Mouse (Mus musculus): ENCODE data around the gene Ajm1. TPM values are rescaled to one million over a fixed set of nuclear protein-coding genes. Genes with fewer than 3 reads are reported as not detected.
A peak's percentile ranks its signal among the peaks of the same experiment; 100 is the strongest.

The Ajm1 gene
- polyA plus RNA-seq, 1 experiment = 0.92 TPM

- WGBS = 3% methylated on average over 6 of the region's 6 CpGs
- Histone ChIP-seq H3K27ac (ENCODE audit: control insufficient read depth, insufficient read depth, low read depth, low read length, poor library complexity) (no peak overlapping the region), H3K4me1 (ENCODE audit: control insufficient read depth, insufficient read depth, low read length) (no peaks in the 10 kb centered on the region)
Measured at GRCm38 (mm10) chr2:25581901-25582301, 344 bp upstream of the Ajm1 start.

GRCm38 (mm10) chr2:25580621-25581101, 896 bp downstream of the Ajm1 start:
- Histone ChIP-seq H3K27ac (ENCODE audit: control insufficient read depth, insufficient read depth, low read depth, low read length, poor library complexity) (no peak overlapping the region), H3K4me1 (ENCODE audit: control insufficient read depth, insufficient read depth, low read length) (peaks cover 2% of the 10 kb centered on the region), H3K4me3 (replicated peaks; ENCODE audit: control insufficient read depth, low read depth, low read length) (no peak overlapping the region)
- WGBS = 30% methylated on average over 6 of the region's 6 CpGs
- no peak for TF ChIP-seq CTCF (IDR thresholded peaks at IDR 0.05; ENCODE audit: control insufficient read depth, insufficient read depth, low read length)
- TF ChIP-seq POLR2A (IDR thresholded peaks at IDR 0.05; ENCODE audit: borderline replicate concordance, control insufficient read depth, low read depth, low read length) = no peak

More at GRCm38 (mm10) chr2:25581901-25582301, 344 bp upstream of the Ajm1 start:
- no peak overlapping the region for H3K4me3 ChIP-seq (replicated peaks; ENCODE audit: control insufficient read depth, low read depth, low read length)
- TF ChIP-seq CTCF (IDR thresholded peaks at IDR 0.05; ENCODE audit: control insufficient read depth, insufficient read depth, low read length) (no peak), POLR2A (IDR thresholded peaks at IDR 0.05; ENCODE audit: borderline replicate concordance, control insufficient read depth, low read depth, low read length) (no peak)

GRCm38 (mm10) chr2:25579737-25580460, 1.7 kb downstream of the Ajm1 start:
- H3K27ac ChIP-seq (ENCODE audit: control insufficient read depth, insufficient read depth, low read depth, low read length, poor library complexity) = no peak overlapping the region
- no peak overlapping the region for H3K4me3 ChIP-seq (replicated peaks; ENCODE audit: control insufficient read depth, low read depth, low read length)
- WGBS = 8% methylated on average over 27 of the region's 27 CpGs
- H3K4me1 ChIP-seq (ENCODE audit: control insufficient read depth, insufficient read depth, low read length) = peaks cover 4% of the 10 kb centered on the region
- peak; percentile 55 for TF ChIP-seq CTCF (IDR thresholded peaks at IDR 0.05; ENCODE audit: control insufficient read depth, insufficient read depth, low read length)
- no peak for TF ChIP-seq POLR2A (IDR thresholded peaks at IDR 0.05; ENCODE audit: borderline replicate concordance, control insufficient read depth, low read depth, low read length)

GRCm38 (mm10) chr2:25578796-25579736, 2.5 kb downstream of the Ajm1 start:
- H3K27ac ChIP-seq (ENCODE audit: control insufficient read depth, insufficient read depth, low read depth, low read length, poor library complexity) = no peak overlapping the region; the same call in 1 of the 2 replicates
- 8% methylated on average over 77 of the region's 77 CpGs for WGBS
- H3K4me1 ChIP-seq (ENCODE audit: control insufficient read depth, insufficient read depth, low read length) = peaks cover 4% of the 10 kb centered on the region
- no peak overlapping the region for H3K4me3 ChIP-seq (replicated peaks; ENCODE audit: control insufficient read depth, low read depth, low read length)
- TF ChIP-seq POLR2A (IDR thresholded peaks at IDR 0.05; ENCODE audit: borderline replicate concordance, control insufficient read depth, low read depth, low read length) (no peak), CTCF (IDR thresholded peaks at IDR 0.05; ENCODE audit: control insufficient read depth, insufficient read depth, low read length) (no peak)

- Histone ChIP-seq H3K27ac (ENCODE audit: control insufficient read depth, insufficient read depth, low read depth, low read length, poor library complexity) (no peak overlapping the region), H3K4me1 (ENCODE audit: control insufficient read depth, insufficient read depth, low read length) (peaks cover 4% of the 10 kb centered on the region), H3K4me3 (replicated peaks; ENCODE audit: control insufficient read depth, low read depth, low read length) (no peak overlapping the region)
- 5% methylated on average over 75 of the region's 75 CpGs for WGBS
- TF ChIP-seq POLR2A (IDR thresholded peaks at IDR 0.05; ENCODE audit: borderline replicate concordance, control insufficient read depth, low read depth, low read length) = no peak
- no peak for TF ChIP-seq CTCF (IDR thresholded peaks at IDR 0.05; ENCODE audit: control insufficient read depth, insufficient read depth, low read length)
Measured at GRCm38 (mm10) chr2:25577951-25578795, 3.4 kb downstream of the Ajm1 start.

- Histone ChIP-seq H3K4me1 (ENCODE audit: control insufficient read depth, insufficient read depth, low read length) (peaks cover 4% of the 10 kb centered on the region), H3K4me3 (replicated peaks; ENCODE audit: control insufficient read depth, low read depth, low read length) (no peak overlapping the region)
Measured at GRCm38 (mm10) chr2:25576965-25577891, 4.3 kb downstream of the Ajm1 start.

More at GRCm38 (mm10) chr2:25576965-25577891, 4.3 kb downstream of the Ajm1 start:
- no peak overlapping the region for H3K27ac ChIP-seq (ENCODE audit: control insufficient read depth, insufficient read depth, low read depth, low read length, poor library complexity)
- 29% methylated on average over 92 of the region's 92 CpGs for WGBS
- no peak for TF ChIP-seq POLR2A (IDR thresholded peaks at IDR 0.05; ENCODE audit: borderline replicate concordance, control insufficient read depth, low read depth, low read length)
- TF ChIP-seq CTCF (IDR thresholded peaks at IDR 0.05; ENCODE audit: control insufficient read depth, insufficient read depth, low read length) = no peak

Measured in bone marrow, adult 2 months (tissue).